Mouse (Mus musculus) myocyte (in vitro differentiated cells): ENCODE measurements at regions not wholly inside any gene's neighbourhood (a gene's known extent, or its start where the extent isn't known, plus 50 kb on each side); places are given as distances from the start of the nearest gene placed in this dataset.

Experiments
- MAX ChIP-seq: IDR thresholded peaks from one replicate; pipeline ENCODE4 v1.6.1; 2011; ENCODE audit warnings: low read depth, mild to moderate bottlenecking, control low read depth
- POLR2A ChIP-seq: IDR thresholded peaks from one replicate; pipeline ENCODE4 v1.6.1; 2011; ENCODE audit warnings: low read depth, mild to moderate bottlenecking, control low read depth, moderate library complexity; ENCODE audit not compliant: insufficient read length
- POLR2AphosphoS2 ChIP-seq: IDR thresholded peaks from one replicate; pipeline ENCODE4 v1.6.1; 2011; ENCODE audit warnings: low read depth, control low read depth; ENCODE audit not compliant: insufficient read length

DNA sequence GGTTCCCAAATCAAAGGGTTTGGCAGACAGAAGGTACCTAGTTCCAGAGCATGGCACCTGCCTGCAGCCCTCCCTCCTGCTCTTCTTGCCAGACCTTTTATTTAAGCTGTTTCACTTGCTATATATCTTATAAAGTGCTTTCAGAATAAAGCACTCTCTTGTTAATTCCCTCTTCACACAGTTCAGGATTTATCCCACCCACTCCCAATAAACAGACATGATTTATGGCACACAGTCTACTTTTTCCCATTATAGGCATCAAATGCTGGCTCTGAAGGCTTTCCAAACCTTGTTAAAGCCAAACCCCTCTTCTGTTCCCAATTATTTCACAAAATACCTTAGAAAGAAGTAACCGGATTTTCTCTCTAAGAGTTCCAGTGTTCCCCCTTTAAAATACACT lies 226.6 kb downstream of the Dnajb9 start:
- TF ChIP-seq POLR2A = no peak
- no peak for TF ChIP-seq MAX
- no peak for TF ChIP-seq POLR2AphosphoS2
